Mouse (Mus musculus) ovary, postnatal 10 days (tissue): ENCODE measurements around the gene Entpd3.
A peak's percentile ranks its signal among the peaks of the same experiment; 100 is the strongest.

Experiments used
- DNase-seq: peaks from one replicate; pipeline ENCODE4 v3.0.0; 2022; ENCODE audit warnings: low spot score

Gene Entpd3

GRCm38 (mm10) chr9:120539662-120540251 is at the start of gene Entpd3:
Gene Entpd3, plus strand, starts transcription at chr9:120539818.
- DNase-seq, result no peak

GRCm38 (mm10) chr9:120491509-120491908 is 48.1 kb upstream of the Entpd3 start:
- DNase-seq, result no peak

- no peak for DNase-seq
Observed at GRCm38 (mm10) chr9:120492010-120492399, 47.6 kb upstream of the Entpd3 start, which contains the start of gene Eif1b. Gene Eif1b, plus strand, starts transcription at chr9:120492232.

- peak; percentile 52 for DNase-seq
Observed at GRCm38 (mm10) chr9:120492400-120493351, 46.9 kb upstream of the Entpd3 start.

- no peak for DNase-seq
Observed at GRCm38 (mm10) chr9:120493781-120494180, 45.8 kb upstream of the Entpd3 start.

- DNase-seq, result peak; percentile 33
Observed at GRCm38 (mm10) chr9:120496691-120497090, 42.9 kb upstream of the Entpd3 start.

- no peak for DNase-seq
Observed at GRCm38 (mm10) chr9:120497983-120498382, 41.6 kb upstream of the Entpd3 start.

- no peak for DNase-seq
Observed at GRCm38 (mm10) chr9:120501191-120501902, 38.3 kb upstream of the Entpd3 start.

GRCm38 (mm10) chr9:120502013-120502412 is 37.6 kb upstream of the Entpd3 start:
- DNase-seq, result peak; percentile 22

- DNase-seq, result no peak
Observed at GRCm38 (mm10) chr9:120504423-120504822, 35.2 kb upstream of the Entpd3 start.

- no peak for DNase-seq
Observed at GRCm38 (mm10) chr9:120511781-120512180, 27.8 kb upstream of the Entpd3 start.

GRCm38 (mm10) chr9:120516720-120517119 is 22.9 kb upstream of the Entpd3 start:
- DNase-seq, result no peak

GRCm38 (mm10) chr9:120518946-120519345 is 20.7 kb upstream of the Entpd3 start:
- no peak for DNase-seq

- no peak for DNase-seq
Observed at GRCm38 (mm10) chr9:120519469-120520125, 20.0 kb upstream of the Entpd3 start.

GRCm38 (mm10) chr9:120521161-120521560 is 18.5 kb upstream of the Entpd3 start:
- DNase-seq, result no peak

- no peak for DNase-seq
Observed at GRCm38 (mm10) chr9:120527270-120527669, 12.3 kb upstream of the Entpd3 start.

GRCm38 (mm10) chr9:120527919-120528318 is 11.7 kb upstream of the Entpd3 start:
- no peak for DNase-seq

- DNase-seq, result no peak
Observed at GRCm38 (mm10) chr9:120528815-120529510, 10.7 kb upstream of the Entpd3 start.

GRCm38 (mm10) chr9:120530471-120530870 is 9.1 kb upstream of the Entpd3 start:
- no peak for DNase-seq

- DNase-seq, result no peak
Observed at GRCm38 (mm10) chr9:120532062-120532461, 7.6 kb upstream of the Entpd3 start.

- DNase-seq, result no peak
Observed at GRCm38 (mm10) chr9:120532691-120533090, 6.9 kb upstream of the Entpd3 start.
